Mouse (Mus musculus): ENCODE results near the gene Dcun1d5.
A peak's percentile ranks its signal among the peaks of the same experiment; 100 is the strongest.
"Not testable (repeated sequence)": the region's sequence is repeated elsewhere in the genome, so short reads cannot be mapped to it uniquely, and the experiment has no call there.

The Dcun1d5 gene

GRCm38 (mm10) chr9:7184172-7184896 lies at the start of gene Dcun1d5, which contains the start of gene Dync2h1:
Dcun1d5 (plus strand) TSS chr9:7184520.
Dync2h1 (minus strand) TSS chr9:7184446.
- peak; percentile 84 to 93 for DNase-seq (ENCODE audit: low spot score in 2 of 2)

- no peak for DNase-seq (ENCODE audit: low spot score in 2 of 2)
These were observed 29.9 kb upstream of the Dcun1d5 start for GRCm38 (mm10) chr9:7154391-7154790.

DNA sequence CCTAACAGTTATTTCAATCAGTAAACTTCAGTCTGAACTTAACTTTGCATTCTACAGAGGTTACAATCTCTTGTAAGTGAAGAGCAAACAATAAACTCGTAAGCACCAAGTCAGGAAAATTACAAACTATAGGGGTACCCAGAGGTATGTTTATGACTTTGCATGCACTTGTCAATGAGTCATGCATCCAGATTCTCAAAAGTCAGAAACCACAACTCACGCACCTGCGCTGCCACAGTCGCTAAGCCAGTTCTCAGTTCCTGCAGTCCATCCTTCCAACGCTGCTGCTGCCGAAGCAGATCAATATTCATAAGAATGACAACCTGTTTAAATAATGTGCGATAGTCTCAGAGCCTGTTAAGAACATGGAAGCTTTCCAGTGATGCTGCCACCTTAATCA lies 25.7 kb upstream of the Dcun1d5 start:
- no peak for DNase-seq (ENCODE audit: low spot score in 2 of 2)

GRCm38 (mm10) chr9:7159718-7160117 lies 24.6 kb upstream of the Dcun1d5 start:
- DNase-seq (ENCODE audit: low spot score in 2 of 2), result no peak

- no peak for DNase-seq (ENCODE audit: low spot score in 2 of 2)
These were observed 23.6 kb upstream of the Dcun1d5 start for GRCm38 (mm10) chr9:7160688-7161087.

- no peak for DNase-seq (ENCODE audit: low spot score in 2 of 2)
These were observed 16.9 kb upstream of the Dcun1d5 start for GRCm38 (mm10) chr9:7167339-7167998.

GRCm38 (mm10) chr9:7173756-7174155 lies 10.6 kb upstream of the Dcun1d5 start:
- DNase-seq (ENCODE audit: low spot score in 2 of 2), result no peak

GRCm38 (mm10) chr9:7176618-7177610 lies 7.4 kb upstream of the Dcun1d5 start:
- peak; percentile 61 to 87 for DNase-seq (ENCODE audit: low spot score in 2 of 2)

DNA sequence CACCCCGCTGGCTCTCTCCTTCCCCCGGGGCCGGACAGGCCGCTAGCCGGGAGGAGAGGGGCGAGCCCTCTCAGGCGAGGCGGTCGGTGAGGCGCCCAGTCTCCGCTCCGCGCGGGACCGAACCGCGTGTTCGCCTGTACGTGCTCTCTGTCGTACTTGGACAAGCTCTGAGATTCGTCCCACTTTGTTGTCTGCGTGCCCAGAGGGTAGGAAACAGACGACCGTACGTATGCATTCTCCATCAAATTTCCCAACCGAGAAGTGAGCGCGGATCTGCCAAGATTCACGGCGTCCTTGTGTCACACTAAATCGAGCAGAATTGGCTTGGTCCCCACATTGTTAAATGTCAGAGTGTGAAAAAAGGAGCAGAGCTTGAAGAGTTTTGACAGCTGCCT lies 574 bp downstream of the Dcun1d5 start:
- no peak for DNase-seq (ENCODE audit: low spot score in 2 of 2)

GRCm38 (mm10) chr9:7190694-7191093 lies 6.4 kb downstream of the Dcun1d5 start:
- DNase-seq (ENCODE audit: low spot score in 2 of 2), result not testable (repeated sequence)

- peak in 1 of 2 experiments; percentile 16 for DNase-seq (ENCODE audit: low spot score in 2 of 2)
These were observed 31.9 kb downstream of the Dcun1d5 start for GRCm38 (mm10) chr9:7216240-7216639.

GRCm38 (mm10) chr9:7221024-7221423 lies 36.7 kb downstream of the Dcun1d5 start:
- DNase-seq (ENCODE audit: low spot score in 2 of 2), result peak in 1 of 2 experiments; percentile 29

GRCm38 (mm10) chr9:7221460-7221859 lies 37.1 kb downstream of the Dcun1d5 start:
- no peak for DNase-seq (ENCODE audit: low spot score in 2 of 2)

GRCm38 (mm10) chr9:7238619-7239018 lies 54.3 kb downstream of the Dcun1d5 start:
- DNase-seq (ENCODE audit: low spot score in 2 of 2), result no peak

DNA sequence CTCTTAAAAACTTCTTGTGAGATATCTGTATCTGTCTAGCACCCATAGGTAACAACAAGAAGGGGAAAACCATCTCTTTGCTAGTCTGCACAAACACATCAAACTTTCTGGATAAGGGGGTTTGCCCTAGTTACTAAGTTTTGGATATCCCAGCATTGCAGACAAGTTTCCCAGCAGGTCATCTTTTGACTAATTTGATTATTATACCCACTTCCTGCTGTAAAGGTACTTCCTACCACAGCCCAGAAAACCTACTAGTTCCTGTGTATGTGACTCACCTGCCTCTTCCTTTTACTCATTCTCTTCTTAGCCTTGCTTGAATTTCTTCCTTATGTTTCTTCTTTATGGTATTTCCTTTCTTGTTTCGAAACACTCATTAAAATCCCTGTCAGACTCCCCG lies 55.6 kb downstream of the Dcun1d5 start:
- DNase-seq (ENCODE audit: low spot score in 2 of 2), result no peak

DNA sequence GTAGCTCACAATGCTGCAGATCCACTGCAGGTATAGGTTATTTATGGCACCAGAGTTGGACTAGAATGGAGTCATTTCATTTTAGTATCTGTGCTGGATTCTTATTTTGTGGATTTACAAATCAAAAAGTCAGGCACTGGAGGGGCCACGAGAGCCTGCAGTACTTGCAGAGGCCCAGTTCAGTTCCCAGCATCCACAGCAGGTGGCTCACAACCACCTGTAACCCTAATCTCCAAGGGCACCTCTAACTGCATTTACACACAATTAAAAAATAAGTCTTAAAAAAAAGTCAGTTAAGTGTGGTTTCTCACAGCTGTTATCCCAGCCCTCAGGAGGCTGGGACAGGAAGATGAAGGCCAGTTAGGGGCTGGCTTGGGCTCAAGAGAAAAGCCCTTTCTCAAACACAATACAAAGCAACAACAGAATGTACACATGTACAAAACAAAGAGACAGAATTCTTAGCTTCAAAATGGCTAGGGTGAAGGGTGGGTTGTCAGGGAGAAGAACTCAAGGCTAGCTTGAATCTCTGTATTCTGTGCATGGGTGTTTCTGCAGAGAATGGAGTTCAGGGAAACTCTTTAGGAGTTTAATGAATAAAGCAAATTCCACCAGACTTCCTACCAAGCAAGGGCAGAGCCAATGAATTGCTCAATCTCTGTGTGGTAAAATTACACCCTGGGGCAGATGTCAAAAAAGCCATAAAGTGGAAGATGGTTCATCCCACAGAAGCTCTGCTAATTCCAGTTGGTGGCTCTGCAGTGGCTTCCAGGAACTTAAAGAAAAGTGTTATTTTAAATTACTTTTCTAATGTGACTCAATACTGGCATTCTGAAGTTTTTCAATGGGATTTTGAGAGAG lies 68.7 kb downstream of the Dcun1d5 start:
- DNase-seq (ENCODE audit: low spot score in 2 of 2), result no peak
